Mouse (Mus musculus): ENCODE results near the gene Ece1.

Ece1 gene

DNA sequence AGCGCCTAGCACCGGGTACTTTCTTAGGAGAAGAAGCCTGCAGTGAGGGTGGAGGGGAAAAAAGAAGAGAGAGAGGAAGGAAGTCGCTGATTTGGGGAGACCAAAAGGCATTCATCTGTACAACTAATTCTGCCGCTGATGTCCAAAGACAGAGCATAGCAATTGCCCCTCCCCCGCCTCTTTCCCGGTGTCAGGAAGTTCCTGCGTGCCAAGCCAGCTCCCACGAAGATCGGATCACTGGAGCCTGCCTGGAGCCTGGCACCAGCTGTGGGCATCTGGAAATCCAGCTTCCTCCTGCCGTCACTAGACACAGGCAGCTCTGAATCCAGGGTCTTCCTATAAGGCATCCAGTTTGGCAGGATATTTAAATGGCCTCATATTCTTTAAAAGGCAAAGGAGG, 122.2 kb downstream of the Ece1 start:
- no peak for DNase-seq (ENCODE audit: low read depth, low spot score)

DNA sequence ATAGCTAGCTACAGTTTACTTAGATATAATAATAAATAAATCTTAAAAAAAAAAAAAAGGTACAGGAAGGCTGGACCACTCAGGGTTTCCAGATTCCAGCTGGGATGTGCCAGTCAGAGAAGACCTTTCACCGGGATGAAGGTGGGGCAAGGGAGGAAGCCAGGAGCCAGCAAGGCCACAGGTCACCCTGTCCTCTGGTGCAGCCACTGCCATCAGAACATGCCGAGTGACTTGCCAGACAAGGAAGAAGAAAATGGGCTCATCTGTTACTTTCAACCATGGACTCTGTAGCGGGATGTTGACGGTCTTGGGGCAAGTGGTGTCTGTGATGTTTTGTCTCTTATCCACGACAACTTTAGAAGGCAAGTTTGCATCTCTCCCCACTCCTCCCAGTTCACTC, 122.7 kb downstream of the Ece1 start:
- DNase-seq (ENCODE audit: low read depth, low spot score): no peak

DNA sequence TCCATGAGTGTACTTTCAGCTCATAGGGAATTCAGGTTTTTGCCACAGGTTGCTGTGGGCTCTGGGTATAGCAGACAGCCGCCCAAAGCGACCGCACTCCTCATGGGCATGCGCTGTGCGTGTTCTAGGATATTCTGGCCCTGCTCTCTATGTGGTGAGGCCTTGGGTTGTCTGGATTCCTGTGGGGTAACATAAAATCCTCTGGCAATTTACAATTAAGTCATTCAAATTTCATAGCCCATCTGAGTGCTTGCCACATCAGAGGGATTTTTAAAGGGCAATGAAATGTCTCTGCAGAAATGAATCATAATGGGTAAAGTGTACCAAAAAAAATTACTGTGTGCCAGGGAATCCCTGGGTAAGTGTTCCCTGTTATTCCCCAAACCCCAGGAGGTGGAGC, 127.4 kb downstream of the Ece1 start:
- DNase-seq (ENCODE audit: low read depth, low spot score): no peak

DNA sequence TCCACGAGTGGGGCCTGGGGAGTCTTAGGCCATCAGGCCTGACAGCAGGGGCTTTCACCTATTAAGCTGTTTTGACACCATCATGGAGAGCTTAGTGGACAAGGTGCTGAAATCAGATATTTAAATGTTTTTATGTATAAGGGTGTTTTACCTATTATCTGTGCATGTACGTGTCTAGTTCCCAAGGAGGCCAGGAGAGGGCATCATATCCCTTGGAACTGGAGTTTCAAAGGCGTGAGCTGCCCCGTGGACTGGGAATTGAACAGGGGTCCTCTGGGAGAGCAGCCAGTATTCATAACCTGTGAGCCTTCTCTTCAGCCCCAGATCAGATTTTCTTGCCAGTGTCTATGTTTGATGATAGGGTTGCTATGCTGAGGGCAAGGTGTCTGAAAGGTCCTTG, 128.4 kb downstream of the Ece1 start:
- DNase-seq (ENCODE audit: low read depth, low spot score): no peak

DNA sequence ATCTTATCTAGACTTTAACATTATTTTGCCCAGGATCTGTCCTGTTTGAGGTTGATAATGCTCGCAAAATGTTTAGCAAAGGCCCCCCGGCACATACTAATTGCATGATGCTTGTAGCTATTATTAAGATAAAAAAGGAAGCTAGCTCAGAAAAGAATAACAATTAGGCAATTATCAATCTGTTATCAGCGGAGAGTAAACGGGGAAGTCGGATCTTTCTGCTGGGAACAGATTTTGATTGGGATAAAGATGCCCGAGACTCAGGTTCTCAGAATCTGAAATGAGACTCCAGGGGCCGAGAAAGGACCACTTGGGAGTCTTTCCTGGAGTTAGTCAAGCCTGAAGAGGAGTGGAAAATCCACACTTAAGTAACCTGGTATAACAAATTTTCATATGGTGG, 129.2 kb downstream of the Ece1 start:
- DNase-seq (ENCODE audit: low read depth, low spot score): no peak

DNA sequence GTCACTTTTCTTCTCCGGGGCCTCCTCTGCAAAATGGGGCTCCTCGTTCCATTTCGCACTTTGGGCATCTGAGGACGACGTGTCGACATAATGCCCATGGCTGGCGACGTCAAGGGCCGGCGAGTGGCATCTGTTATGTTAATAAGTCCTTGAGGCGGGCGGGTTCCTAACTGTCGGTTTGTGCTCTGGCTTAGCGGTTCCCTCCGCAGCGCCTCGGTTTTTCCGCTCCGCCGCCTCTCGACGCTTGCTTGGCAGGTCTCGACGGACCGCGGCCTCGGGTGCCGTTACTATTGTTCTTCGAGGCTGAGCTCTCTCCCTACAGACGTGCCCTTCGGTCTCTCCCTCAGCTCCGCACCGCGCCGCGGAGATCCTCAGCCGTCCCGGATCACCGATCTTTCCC, 130.9 kb downstream of the Ece1 start, which contains the start of gene Eif4g3:
Gene Eif4g3 (plus strand): TSS at position 133 of the 400 bp plus-strand sequence.
- DNase-seq (ENCODE audit: low read depth, low spot score): no peak

DNA sequence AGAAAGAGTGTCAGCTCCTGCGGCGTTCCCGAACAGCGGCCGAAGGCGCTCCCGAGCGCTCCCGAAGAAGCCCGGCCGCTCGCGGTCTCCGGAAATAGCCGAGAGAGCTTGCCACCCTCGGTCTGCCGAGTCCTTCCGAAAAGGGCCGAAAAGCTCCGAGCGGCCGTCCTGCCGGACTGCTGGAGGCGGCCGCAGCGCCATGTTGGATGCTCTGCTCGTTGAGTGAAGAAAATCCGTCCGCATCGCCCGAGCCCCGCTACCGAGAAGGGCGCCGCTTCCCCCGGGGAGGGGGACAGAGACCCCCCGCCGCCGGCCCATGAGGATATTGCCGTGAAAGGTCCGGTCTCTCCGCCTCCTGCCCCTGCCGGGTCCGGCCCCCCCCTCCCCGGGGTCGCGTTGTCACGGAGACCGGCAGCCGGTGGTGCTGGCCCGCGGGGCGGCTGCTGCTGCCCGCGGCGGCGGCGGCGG, 131.3 kb downstream of the Ece1 start:
- DNase-seq (ENCODE audit: low read depth, low spot score): peak; percentile 93

DNA sequence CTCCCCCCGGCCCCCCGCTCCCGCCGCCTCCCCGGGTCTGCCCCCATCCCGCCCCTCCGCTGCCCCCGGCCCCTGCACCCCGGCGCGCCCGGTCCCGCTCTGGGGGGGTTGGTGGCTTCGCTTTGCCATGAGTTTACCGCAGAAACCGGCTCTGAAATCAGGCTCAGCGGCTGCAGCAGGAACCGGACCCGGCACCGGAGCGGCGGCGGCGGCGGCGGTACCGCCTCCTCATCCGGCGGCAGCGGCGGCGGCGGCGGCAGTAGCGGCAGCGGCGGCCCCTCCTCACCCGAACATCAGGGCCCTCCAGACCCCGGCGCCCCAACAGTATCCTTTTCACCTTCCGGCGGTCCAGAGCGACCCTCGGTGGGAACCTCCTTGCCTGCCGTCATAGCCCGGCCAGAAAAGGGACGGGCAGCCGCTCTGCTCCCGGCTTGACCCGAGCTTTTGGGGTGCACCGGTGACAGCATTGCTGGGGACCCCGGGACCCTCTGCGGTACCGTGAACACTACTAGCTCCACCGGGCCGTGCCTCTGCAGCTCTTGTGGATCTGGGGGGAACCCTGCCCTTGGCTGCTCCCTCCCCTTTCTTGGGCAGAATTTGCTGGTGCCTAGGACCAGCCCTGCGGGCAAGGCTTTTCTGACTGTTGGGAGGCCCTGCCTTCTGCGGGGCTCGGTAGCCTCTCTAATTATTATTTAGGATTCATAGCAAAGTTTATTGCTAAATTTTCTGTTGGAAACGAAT, 132.0 kb downstream of the Ece1 start:
- DNase-seq (ENCODE audit: low read depth, low spot score): no peak

DNA sequence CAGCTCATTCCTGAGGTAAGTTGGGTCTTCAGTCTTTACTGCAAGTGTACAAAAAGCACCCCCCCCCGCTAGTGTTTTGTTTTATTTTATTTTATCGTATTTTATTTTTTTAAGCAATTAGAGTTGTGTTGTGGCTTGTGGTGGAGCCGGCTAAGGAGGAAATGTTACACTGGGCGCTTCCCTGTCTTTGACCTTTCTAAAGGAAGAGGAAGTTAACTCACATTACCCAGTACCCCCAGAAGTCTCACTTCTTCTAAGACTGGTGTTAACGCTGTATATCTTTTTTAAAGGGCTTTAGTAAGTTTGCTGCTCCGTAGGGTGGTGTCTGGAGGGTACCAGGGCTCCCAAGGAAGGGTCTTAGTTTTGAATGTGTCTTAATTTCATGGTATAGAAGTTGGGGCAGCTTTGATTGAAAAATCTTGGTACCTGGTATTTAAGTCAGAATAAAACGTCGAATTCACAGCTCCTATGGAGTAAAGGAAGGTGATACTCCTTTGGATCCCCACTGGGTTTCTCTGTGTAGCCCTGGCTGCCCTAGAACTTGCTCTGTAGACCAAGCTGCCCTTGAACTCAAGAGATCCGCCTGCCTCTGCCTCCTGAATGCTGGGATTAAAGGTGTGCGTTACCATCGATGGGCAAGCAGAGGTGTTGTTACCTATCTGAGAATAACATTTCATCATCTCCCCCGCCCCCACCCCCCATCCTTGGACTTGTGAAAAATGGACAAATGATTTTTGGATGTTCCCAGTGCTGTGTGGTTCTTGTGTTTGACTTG, 132.7 kb downstream of the Ece1 start:
- DNase-seq (ENCODE audit: low read depth, low spot score): no peak

DNA sequence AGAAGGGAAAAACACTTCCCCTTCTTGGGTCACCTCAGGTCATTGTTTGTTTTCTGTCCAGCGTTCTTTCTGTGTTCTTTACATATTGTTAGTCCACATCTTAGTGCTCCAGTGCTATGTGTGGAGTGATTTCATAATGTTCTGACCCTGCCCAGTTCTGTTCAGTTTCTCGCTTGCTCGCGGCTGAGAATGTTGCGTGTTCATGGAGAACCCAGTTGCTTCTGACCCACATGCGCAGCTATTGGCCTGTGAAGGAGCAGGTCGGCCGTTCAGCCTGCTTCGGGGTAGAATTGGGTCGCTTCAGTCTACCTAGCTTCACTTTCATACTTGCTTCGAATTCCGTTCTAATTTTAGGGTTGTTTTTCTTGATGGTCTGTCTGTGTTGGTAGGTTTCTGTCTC, 133.4 kb downstream of the Ece1 start:
- DNase-seq (ENCODE audit: low read depth, low spot score): no peak

DNA sequence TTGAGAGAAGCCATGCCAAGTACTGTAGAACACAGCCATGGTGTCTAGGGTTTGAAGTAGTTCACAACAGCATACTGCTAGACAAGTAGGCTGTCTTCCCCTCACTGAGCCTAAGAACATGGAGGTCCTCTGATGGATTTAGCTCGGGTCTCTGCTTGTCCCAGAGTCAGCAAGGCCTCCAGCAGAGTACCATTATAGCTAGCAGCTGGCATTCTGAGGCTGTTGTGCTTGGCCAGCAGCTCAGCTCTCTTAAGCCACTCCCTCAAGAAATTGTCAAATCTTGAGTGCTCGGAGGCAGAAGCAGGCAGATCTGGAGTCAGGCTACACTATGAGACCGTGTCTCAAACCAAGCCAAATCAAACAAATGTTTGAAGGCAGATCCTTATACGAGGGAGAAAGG, 136.2 kb downstream of the Ece1 start:
- no peak for DNase-seq (ENCODE audit: low read depth, low spot score)

DNA sequence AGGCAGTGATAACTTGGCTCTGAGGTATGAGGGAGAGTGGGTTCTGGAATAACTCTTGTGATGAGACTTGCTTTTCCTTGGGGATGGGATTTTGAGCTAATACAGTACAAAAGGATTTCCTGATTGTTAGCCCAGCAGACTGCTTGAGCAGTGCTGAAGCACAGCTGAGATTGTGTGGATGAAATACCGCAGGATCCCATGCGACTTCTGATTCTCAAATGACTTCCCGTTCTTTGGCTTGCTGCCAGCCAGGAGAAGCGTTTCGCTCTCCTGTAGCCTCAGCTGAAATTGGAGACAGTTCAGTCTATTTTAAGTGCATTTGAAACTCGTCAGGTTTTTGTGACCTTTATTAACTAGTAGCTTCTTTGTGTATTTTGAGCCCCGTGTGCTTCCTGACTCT, 138.6 kb downstream of the Ece1 start:
- DNase-seq (ENCODE audit: low read depth, low spot score): no peak

DNA sequence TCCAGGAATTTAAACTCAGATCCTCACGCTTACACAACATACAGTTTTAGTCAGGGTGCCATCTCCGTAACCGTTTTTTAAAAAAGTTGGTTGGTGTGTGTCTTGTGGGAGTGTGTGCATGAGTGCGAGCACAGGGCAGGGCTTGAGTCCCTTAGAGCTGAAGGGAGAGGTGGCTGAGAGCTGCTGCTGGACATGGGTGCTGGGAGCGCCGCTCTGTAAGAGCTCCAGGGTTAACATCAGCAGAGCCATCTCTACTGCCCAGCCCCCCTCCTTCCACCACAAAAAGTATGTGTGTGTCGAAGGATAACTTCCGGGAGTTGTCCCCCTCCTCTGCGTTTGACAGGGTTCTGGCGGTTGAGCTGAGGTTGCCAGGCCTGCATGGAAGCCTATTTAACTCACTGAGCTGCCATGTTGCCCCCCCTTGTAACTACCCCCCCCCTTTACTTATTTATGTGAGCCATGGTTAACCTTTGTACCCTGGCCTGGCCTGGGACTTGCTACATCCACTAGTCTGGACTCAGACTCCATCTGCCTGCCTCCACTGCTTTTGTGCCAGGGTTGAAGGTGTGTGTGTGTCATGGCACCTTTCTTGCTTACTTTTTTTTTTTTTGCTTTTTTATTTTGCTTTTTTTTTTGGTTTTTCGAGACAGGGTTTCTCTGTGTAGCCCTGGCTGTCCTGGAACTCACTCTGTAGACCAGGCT, 142.0 kb downstream of the Ece1 start:
- DNase-seq (ENCODE audit: low read depth, low spot score): no peak

DNA sequence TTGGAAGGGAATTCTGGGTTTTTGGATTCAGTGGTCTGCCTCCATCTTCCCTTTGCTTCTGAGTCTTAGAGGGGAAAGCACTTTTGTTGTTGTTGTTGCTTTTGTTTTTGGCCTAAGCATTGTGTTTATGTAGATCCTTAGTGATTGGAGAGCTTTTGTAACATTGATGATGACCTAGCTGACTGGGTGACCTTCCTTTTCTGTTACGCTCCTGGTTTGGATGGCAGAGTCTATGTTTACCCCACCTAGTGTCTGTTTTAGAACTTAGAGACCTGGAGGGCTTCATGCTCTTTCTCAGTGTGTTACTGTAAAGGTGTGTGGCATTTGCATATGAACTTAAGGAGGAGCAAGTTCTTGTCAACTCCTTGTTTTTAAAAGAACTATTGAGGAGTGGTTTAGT, 143.7 kb downstream of the Ece1 start:
- DNase-seq (ENCODE audit: low read depth, low spot score): no peak

DNA sequence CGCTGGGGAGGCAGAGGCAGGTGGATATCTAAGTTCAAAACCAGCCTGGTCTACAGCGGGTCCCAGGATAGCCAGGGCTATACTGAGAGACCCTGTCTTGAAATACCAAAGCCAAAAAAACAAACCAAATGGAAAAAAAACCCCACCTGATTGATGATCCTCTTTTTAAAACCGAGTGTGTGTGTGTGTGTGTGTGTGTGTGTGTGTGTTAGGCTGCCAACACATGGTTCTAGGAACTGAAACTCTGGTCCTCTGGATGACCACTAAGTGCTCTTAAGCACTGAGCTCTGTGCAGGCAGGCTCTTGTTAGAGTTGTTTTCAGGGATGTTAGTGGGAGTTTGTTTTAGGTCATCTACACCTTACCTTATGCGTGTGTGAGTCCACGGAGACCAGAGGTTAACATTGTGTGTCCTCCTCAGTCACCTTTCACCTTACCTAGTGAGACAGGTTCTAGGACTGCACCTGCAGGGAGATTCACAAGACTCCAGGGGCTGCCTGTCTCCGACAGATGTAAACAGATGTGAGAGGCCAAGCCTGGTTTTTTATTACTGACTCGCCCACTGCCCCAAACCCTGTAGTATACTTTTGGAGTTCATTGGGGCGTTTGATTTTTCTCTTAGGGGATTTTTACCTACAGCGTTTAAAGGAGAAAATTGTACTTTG, 145.0 kb downstream of the Ece1 start:
- no peak for DNase-seq (ENCODE audit: low read depth, low spot score)

DNA sequence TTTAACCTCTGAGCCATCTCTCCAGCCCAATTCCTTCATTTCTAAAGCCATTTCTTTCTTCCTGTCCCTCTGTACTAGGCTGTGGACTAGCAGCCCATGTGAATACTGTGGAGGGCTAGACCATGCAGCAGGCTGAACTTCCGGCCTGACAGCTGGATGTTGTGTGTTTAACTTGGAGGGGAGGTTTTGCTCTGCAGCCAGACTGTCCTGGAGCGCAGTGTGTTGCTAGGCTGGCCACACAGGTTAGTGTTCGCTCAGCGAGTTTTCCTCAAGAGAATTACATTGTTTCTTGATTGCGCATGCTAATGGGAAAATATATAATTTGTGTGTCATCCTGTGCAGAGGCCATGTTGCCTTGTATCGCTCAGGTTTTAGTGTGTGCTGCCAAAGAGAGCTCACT, 146.6 kb downstream of the Ece1 start:
- DNase-seq (ENCODE audit: low read depth, low spot score): no peak

DNA sequence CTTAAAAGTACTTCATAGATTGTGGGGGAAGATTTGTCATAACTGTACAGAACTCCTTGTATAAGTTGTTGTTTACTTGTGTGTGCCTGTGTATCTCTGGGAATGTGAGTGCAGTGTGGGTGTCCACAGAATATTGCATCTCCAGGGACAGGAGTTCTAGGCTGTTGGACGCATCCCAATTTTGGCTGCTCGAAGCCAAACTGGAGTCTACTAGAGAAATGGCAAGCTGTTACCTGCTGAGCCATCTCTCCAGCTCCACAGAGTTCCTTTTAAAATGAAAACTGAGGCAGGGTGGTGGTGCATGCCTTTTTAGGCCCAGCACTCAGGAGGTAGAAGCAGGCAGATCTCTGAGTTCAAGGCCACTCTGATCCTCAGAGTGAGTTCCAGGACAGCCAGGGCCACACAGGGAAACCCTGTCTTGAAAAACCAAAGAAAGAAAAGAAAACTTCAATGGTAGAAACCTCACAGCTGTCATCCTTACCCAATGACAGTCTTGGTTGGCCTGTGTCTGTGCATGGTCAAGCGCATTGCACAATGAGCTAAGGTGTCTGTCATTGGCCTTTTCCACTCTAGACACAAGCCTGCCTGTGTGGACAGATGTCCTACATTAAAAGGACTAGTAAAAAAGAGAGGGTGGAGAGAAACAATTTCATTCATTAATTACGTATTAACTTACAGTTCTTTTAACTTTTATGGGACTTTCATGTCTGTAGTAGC, 147.9 kb downstream of the Ece1 start:
- no peak for DNase-seq (ENCODE audit: low read depth, low spot score)

DNA sequence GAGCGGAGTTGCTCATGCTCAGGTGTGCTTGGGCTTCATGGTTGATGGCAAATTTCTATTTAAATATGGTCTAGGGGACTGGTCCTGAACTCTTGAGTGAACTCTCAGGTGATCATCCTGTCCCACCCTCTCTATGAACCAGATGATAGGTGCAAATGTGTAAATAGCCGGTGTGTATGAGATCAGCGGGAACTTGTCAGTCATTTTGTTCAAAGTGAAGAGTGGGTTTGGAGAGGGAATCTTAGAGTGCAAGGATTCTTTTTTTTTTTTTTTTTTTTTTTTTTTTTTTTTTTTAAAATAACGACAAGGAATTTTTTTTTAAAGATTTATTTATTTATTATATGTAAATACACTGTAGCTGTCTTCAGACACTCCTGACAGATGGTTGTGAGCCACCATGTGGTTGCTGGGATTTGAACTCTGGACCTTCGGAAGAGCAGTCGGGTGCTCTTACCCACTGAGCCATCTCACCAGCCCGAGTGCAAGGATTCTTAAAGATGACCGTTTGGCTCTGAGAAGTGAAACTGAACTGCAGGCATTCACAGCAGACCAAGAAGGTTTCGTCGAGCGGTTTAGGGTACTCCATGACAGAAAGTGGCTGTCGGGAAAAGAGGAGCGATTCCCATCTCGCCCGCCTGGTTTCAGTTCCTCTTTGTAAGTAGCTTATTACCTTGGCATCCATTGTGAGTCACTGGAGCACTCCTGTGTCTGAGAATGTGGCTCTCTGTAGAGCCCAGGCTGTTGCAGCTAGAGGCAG, 151.9 kb downstream of the Ece1 start:
- DNase-seq (ENCODE audit: low read depth, low spot score): no peak

Data from brain, embryonic 18.5 days (tissue).